Mouse (Mus musculus) layer of hippocampus, adult 18-20 months (tissue): ENCODE measurements at regions not wholly inside any gene's neighbourhood (a gene's known extent, or its start where the extent isn't known, plus 50 kb on each side); places are given as distances from the start of the nearest gene placed in this dataset.

ENCODE experiments used
- DNase-seq, 2 experiments: peaks; one replicate each; pipeline ENCODE4 v3.0.0; 2022; ENCODE audit warnings: low spot score in 2 of 2

- DNase-seq, result no peak
Observed at GRCm38 (mm10) chrX:23556271-23556670, 136.6 kb upstream of the Wdr44 start.

GRCm38 (mm10) chrX:23565581-23565980 lies 127.3 kb upstream of the Wdr44 start:
- DNase-seq, result peak in 1 of 2 experiments; percentile 29
